Mouse (Mus musculus) CH12.LX (cell line): Measurements from ENCODE around the gene Itpr2. TPM values are rescaled to one million over a fixed set of nuclear protein-coding genes. Genes with fewer than 3 reads are reported as not detected.

Source experiments
- DNase-seq: peaks from one replicate; pipeline ENCODE4 v3.0.0-alpha.2; 2013; ENCODE audit errors: extremely low read depth
- H3K27ac ChIP-seq: 2 replicates; pipeline ENCODE4 v1.5.1; 2012; ENCODE audit warnings: low read depth, mild to moderate bottlenecking, control low read depth, moderate library complexity; ENCODE audit not compliant: insufficient read depth
- H3K27me3 ChIP-seq: replicated peaks from 2 replicates; pipeline ENCODE3; 2012; ENCODE audit warnings: inconsistent platforms
- H3K36me3 ChIP-seq, 2 experiments: replicated peaks in 1 of 2; 2 replicates each; pipeline versions ENCODE3 to v1.6.1; 2012; ENCODE audit warnings: inconsistent platforms in 1 of 2, low read length in 1 of 2, mild to moderate bottlenecking in 1 of 2, mixed read lengths in 1 of 2, moderate library complexity in 1 of 2; ENCODE audit not compliant: control insufficient read depth in 1 of 2, insufficient read depth in 1 of 2
- H3K4me1 ChIP-seq, 2 experiments: 2 replicates each; pipeline ENCODE4 v1.6.1; 2012; ENCODE audit warnings: inconsistent platforms in 1 of 2, moderate library complexity in 1 of 2; ENCODE audit not compliant: insufficient read depth in 2 of 2, control insufficient read depth in 1 of 2
- H3K4me2 ChIP-seq: 2 replicates; pipeline ENCODE4 v1.6.1; 2012; ENCODE audit warnings: low read depth, mild to moderate bottlenecking, control low read depth; ENCODE audit not compliant: poor library complexity, insufficient read depth, severe bottlenecking
- H3K4me3 ChIP-seq, 3 experiments: fragments of 150-350 bp in 1 of 3; sonication (generic) in 1 of 3; replicated peaks in 1 of 3; 2 replicates each; pipeline versions ENCODE3 to v1.5.1; 2011 to 2012; ENCODE audit warnings: low read depth in 2 of 3, low read length in 2 of 3, mild to moderate bottlenecking in 2 of 3, moderate library complexity in 2 of 3, control low read depth in 1 of 3, improper control_type of control experiment in 1 of 3, inconsistent platforms in 1 of 3, mixed read lengths in 1 of 3; ENCODE audit not compliant: poor library complexity in 1 of 3
- H3K79me2 ChIP-seq: replicated peaks from 2 replicates; pipeline ENCODE4 v1.6.1; 2012; ENCODE audit warnings: mild to moderate bottlenecking, moderate library complexity; ENCODE audit not compliant: control insufficient read depth, poor library complexity, insufficient read depth, severe bottlenecking; ENCODE audit errors: extremely low read depth
- H3K9ac ChIP-seq: 2 replicates; pipeline ENCODE4 v1.6.1; 2012; ENCODE audit warnings: low read depth, mild to moderate bottlenecking, control low read depth, moderate library complexity; ENCODE audit not compliant: insufficient read depth
- H3K9me3 ChIP-seq: replicated peaks from 2 replicates; pipeline ENCODE3; 2012; ENCODE audit warnings: low read length, inconsistent platforms, mixed read lengths
- CHD2 ChIP-seq: IDR thresholded peaks from 2 replicates; pipeline ENCODE4 v1.6.1; 2011; ENCODE audit warnings: low read length, improper control_type of control experiment
- E2F4 ChIP-seq: IDR thresholded peaks from 2 replicates; pipeline ENCODE4 v1.6.1; 2011; ENCODE audit warnings: low read depth, low read length, improper control_type of control experiment; ENCODE audit not compliant: insufficient replicate concordance
- EP300 ChIP-seq: IDR thresholded peaks from 2 replicates; pipeline ENCODE4 v1.6.1; 2011; ENCODE audit warnings: low read length, improper control_type of control experiment
- ETS1 ChIP-seq: conservative IDR thresholded peaks from 2 replicates; pipeline ENCODE4 v1.6.1; 2012; ENCODE audit warnings: low read depth, mild to moderate bottlenecking, inconsistent platforms, low read length, improper control_type of control experiment, moderate library complexity
- HCFC1 ChIP-seq: IDR thresholded peaks from 2 replicates; pipeline ENCODE4 v1.6.1; 2012; ENCODE audit warnings: low read depth, mild to moderate bottlenecking, inconsistent platforms, low read length, improper control_type of control experiment
- IRF4 ChIP-seq: IDR thresholded peaks from 2 replicates; pipeline ENCODE4 v1.6.1; 2014; ENCODE audit warnings: low read depth, mild to moderate bottlenecking, inconsistent platforms, low read length, improper control_type of control experiment
- JUN ChIP-seq: IDR thresholded peaks from 2 replicates; pipeline ENCODE4 v1.6.1; 2011; ENCODE audit warnings: low read depth, mild to moderate bottlenecking, low read length, improper control_type of control experiment, moderate library complexity; ENCODE audit not compliant: insufficient read depth
- MAFK ChIP-seq: IDR thresholded peaks from 2 replicates; pipeline ENCODE4 v1.6.1; 2011; ENCODE audit warnings: low read length, improper control_type of control experiment; ENCODE audit not compliant: insufficient replicate concordance
- MAZ ChIP-seq: IDR thresholded peaks from 2 replicates; pipeline ENCODE4 v1.6.1; 2012; ENCODE audit warnings: low read depth, mild to moderate bottlenecking, inconsistent platforms, low read length, improper control_type of control experiment, moderate library complexity
- MEF2A ChIP-seq: IDR thresholded peaks from 2 replicates; pipeline ENCODE4 v1.6.1; 2014; ENCODE audit warnings: low read depth, mild to moderate bottlenecking, inconsistent platforms, low read length, improper control_type of control experiment, borderline replicate concordance
- MYC ChIP-seq: IDR thresholded peaks from 2 replicates; pipeline ENCODE4 v1.6.1; 2011; ENCODE audit warnings: low read depth, mild to moderate bottlenecking, improper control_type of control experiment, low read length
- NELFE ChIP-seq: IDR thresholded peaks from 2 replicates; pipeline ENCODE4 v1.6.1; 2011; ENCODE audit warnings: low read depth, low read length, improper control_type of control experiment
- NRF1 ChIP-seq: IDR thresholded peaks from 2 replicates; pipeline ENCODE4 v1.6.1; 2014; ENCODE audit warnings: low read depth, mild to moderate bottlenecking, inconsistent platforms, low read length, improper control_type of control experiment, moderate library complexity
- PAX5 ChIP-seq: IDR thresholded peaks from 2 replicates; pipeline ENCODE4 v1.6.1; 2012; ENCODE audit warnings: low read length, inconsistent platforms, mixed read lengths
- RAD21 ChIP-seq: IDR thresholded peaks from 2 replicates; pipeline ENCODE4 v1.6.1; 2011; ENCODE audit warnings: low read depth, mild to moderate bottlenecking, low read length, improper control_type of control experiment, moderate library complexity
- RCOR1 ChIP-seq: conservative IDR thresholded peaks from 2 replicates; pipeline ENCODE4 v1.6.1; 2012; ENCODE audit warnings: low read depth, mild to moderate bottlenecking, inconsistent platforms, low read length, improper control_type of control experiment
- TCF12 ChIP-seq: IDR thresholded peaks from 2 replicates; pipeline ENCODE4 v1.6.1; 2014; ENCODE audit warnings: low read depth, mild to moderate bottlenecking, inconsistent platforms, low read length, improper control_type of control experiment
- UBTF ChIP-seq: IDR thresholded peaks from 2 replicates; pipeline ENCODE4 v1.6.1; 2012; ENCODE audit warnings: low read depth, mild to moderate bottlenecking, inconsistent platforms, low read length, improper control_type of control experiment, moderate library complexity
- ZC3H11A ChIP-seq: IDR thresholded peaks from 2 replicates; pipeline ENCODE4 v1.6.1; 2012; ENCODE audit warnings: low read depth, mild to moderate bottlenecking, inconsistent platforms, low read length, improper control_type of control experiment
- ZKSCAN1 ChIP-seq: IDR thresholded peaks from 2 replicates; pipeline ENCODE4 v1.6.1; 2012; ENCODE audit warnings: low read depth, inconsistent platforms, low read length, improper control_type of control experiment, borderline replicate concordance
- ZMIZ1 ChIP-seq: IDR thresholded peaks from 2 replicates; pipeline ENCODE4 v1.6.1; 2012; ENCODE audit warnings: low read depth, mild to moderate bottlenecking, inconsistent platforms, low read length, improper control_type of control experiment
- ZNF384 ChIP-seq: IDR thresholded peaks from 2 replicates; pipeline ENCODE4 v1.6.1; 2012; ENCODE audit warnings: low read depth, low read length, improper control_type of control experiment, inconsistent platforms
- dilution Hi-C: fragments of 300-500 bp; cut with MboI; formaldehyde crosslinking; loops from 2 replicates; pipeline ENCODE4 v1.14.3; 2020; ENCODE audit warnings: low sequenced_read_pairs; ENCODE audit not compliant: extremely low pct_unique_long_range_greater_than_20kb, extremely low pct_ligation_motif_present
- in situ Hi-C: fragments of 300-500 bp; cut with MboI; formaldehyde crosslinking; loops from 3 replicates; pipeline ENCODE4 v1.14.3; 2019; ENCODE audit warnings: low sequenced_read_pairs, low pct_ligation_motif_present, low pct_unique_long_range_greater_than_20kb, mixed read lengths
- polyA plus RNA-seq: library from polyadenylated mRNA; unstranded; fragments of >175 nt; gene quantifications from 2 replicates; pipeline ENCODE4 v1.2.1, GENCODE M21; 2012; ENCODE audit warnings: low read depth; ENCODE audit not compliant: insufficient read length
- total RNA-seq, 2 experiments: library from RNA; depleted of rRNA; stranded (reverse); fragments of 300-350 nt in 1 of 2; fragments of >200 nt in 1 of 2; gene quantifications; 2 replicates each; pipeline ENCODE4 v1.2.3; 2012 to 2014

The Itpr2 gene
- total and polyA plus RNA-seq, 3 experiments = 3.5 to 8.9 (median 4.4) TPM

- peaks cover 0 to 10% of the 10 kb centered on the region in 2 experiments for H3K36me3 ChIP-seq
- no peaks in the 10 kb centered on the region for H3K79me2 ChIP-seq
- peaks cover 0 to 9% of the 10 kb centered on the region in 2 experiments; a peak in 1 of 4 replicates for H3K4me1 ChIP-seq
- H3K9ac ChIP-seq = no peak overlapping the region
- no peak overlapping the region for H3K4me3 ChIP-seq
- no peak overlapping the region for H3K27ac ChIP-seq
- H3K27me3 ChIP-seq = no peaks in the 10 kb centered on the region
- H3K9me3 ChIP-seq = no peaks in the 10 kb centered on the region
- no peak overlapping the region for H3K4me2 ChIP-seq
- TF ChIP-seq ZC3H11A (no peak), HCFC1 (no peak), ZNF384 (no peak), MEF2A (no peak), ZMIZ1 (no peak), MAZ (no peak), TCF12 (no peak)
- in situ Hi-C loops (no loop called here), dilution Hi-C loops (no loop called here)
- DNase-seq = no peak
Observed at GRCm38 (mm10) chr6:146343671-146344384, 158.2 kb downstream of the Itpr2 start.

GRCm38 (mm10) chr6:146342995-146343394 lies 159.0 kb downstream of the Itpr2 start:
- H3K36me3 ChIP-seq = peaks cover 0 to 7% of the 10 kb centered on the region in 2 experiments

More at GRCm38 (mm10) chr6:146342995-146343394, 159.0 kb downstream of the Itpr2 start:
- peaks cover 0 to 9% of the 10 kb centered on the region in 2 experiments; a peak in 1 of 4 replicates for H3K4me1 ChIP-seq
- no peak overlapping the region for H3K27ac ChIP-seq
- H3K27me3 ChIP-seq = no peaks in the 10 kb centered on the region
- no peak overlapping the region for H3K4me3 ChIP-seq
- H3K4me2 ChIP-seq = no peak overlapping the region
- no peaks in the 10 kb centered on the region for H3K9me3 ChIP-seq
- no peak for DNase-seq
- no peaks in the 10 kb centered on the region for H3K79me2 ChIP-seq
- TF ChIP-seq PAX5 (no peak), NELFE (no peak), RAD21 (no peak), ZKSCAN1 (no peak), EP300 (no peak), ZC3H11A (no peak), IRF4 (no peak), E2F4 (no peak), MAZ (no peak), UBTF (no peak), HCFC1 (no peak), RCOR1 (no peak), JUN (no peak), MYC (no peak), CHD2 (no peak), ETS1 (no peak), NRF1 (no peak), MAFK (no peak)
- H3K9ac ChIP-seq = no peak overlapping the region
- in situ Hi-C loops (no loop called here), dilution Hi-C loops (no loop called here)
